Mouse (Mus musculus) liver, postnatal 0 days (tissue): ENCODE data around the gene Fcgrt. TPM values are rescaled to one million over a fixed set of nuclear protein-coding genes. Genes with fewer than 3 reads are reported as not detected.
A peak's percentile ranks its signal among the peaks of the same experiment; 100 is the strongest.

Experiments used
- ATAC-seq: fragments of 200-750 bp; cut with Nextera tagmentation; 2 replicates; pipeline ENCODE4 v1.8.0; 2017; ENCODE audit warnings: mild to moderate bottlenecking, moderate library complexity
- DNase-seq: peaks from one replicate; pipeline ENCODE4 v3.0.0-alpha.2; 2016
- H3K27ac ChIP-seq: fragments of 300-500 bp; sonication (generic); 2 replicates; pipeline ENCODE4 v1.5.1; 2014; ENCODE audit warnings: antibody characterized with exemption, moderate library complexity, mild to moderate bottlenecking, low read depth
- H3K27me3 ChIP-seq: fragments of 300-500 bp; sonication (generic); 2 replicates; pipeline ENCODE4 v1.6.1; 2014; ENCODE audit warnings: low read length, control low read depth, mixed read lengths; ENCODE audit not compliant: insufficient read depth
- H3K36me3 ChIP-seq: fragments of 300-500 bp; sonication (generic); replicated peaks from 2 replicates; pipeline ENCODE4 v1.6.1; 2014; ENCODE audit warnings: mild to moderate bottlenecking, control low read depth, low read length, moderate library complexity, mixed read lengths; ENCODE audit not compliant: insufficient read depth
- H3K4me1 ChIP-seq: fragments of 300-500 bp; sonication (generic); 2 replicates; pipeline ENCODE4 v1.6.1; 2014; ENCODE audit warnings: antibody characterized with exemption, mild to moderate bottlenecking, control low read depth; ENCODE audit not compliant: insufficient read depth
- H3K4me2 ChIP-seq: fragments of 300-500 bp; sonication (generic); 2 replicates; pipeline ENCODE4 v1.6.1; 2014; ENCODE audit warnings: low read depth, mild to moderate bottlenecking, low read length, moderate library complexity, mixed read lengths
- H3K4me3 ChIP-seq: fragments of 300-500 bp; sonication (generic); 2 replicates; pipeline ENCODE4 v1.5.1; 2014; ENCODE audit warnings: low read depth, low read length
- H3K9ac ChIP-seq: fragments of 300-500 bp; sonication (generic); replicated peaks from 2 replicates; pipeline ENCODE4 v1.6.1; 2014; ENCODE audit warnings: mild to moderate bottlenecking, moderate library complexity
- H3K9me3 ChIP-seq: fragments of 300-500 bp; sonication (generic); 2 replicates; pipeline ENCODE4 v1.6.1; 2016; ENCODE audit warnings: mild to moderate bottlenecking, control low read depth, low read length, mixed read lengths
- CTCF ChIP-seq: sonication (generic); IDR thresholded peaks from 2 replicates; pipeline ENCODE4 v1.5.1; 2016; ENCODE audit warnings: antibody characterized with exemption, low read depth
- EP300 ChIP-seq: IDR thresholded peaks from 2 replicates; pipeline ENCODE4 v1.6.1; 2016; ENCODE audit warnings: antibody characterized with exemption, low read depth, mild to moderate bottlenecking
- WGBS: fragments of 180-500 bp; shearing (Covaris S2); extraction: QIAGEN DNeasy Blood & Tissue Kit; methylation state at CpG from one replicate; pipeline ENCODE4 v1.1.7; 2014; ENCODE audit not compliant: insufficient replicate concordance; 5-methylcytosine and 5-hydroxymethylcytosine counted together
- polyA plus RNA-seq: library from polyadenylated mRNA; unstranded; fragments of >200 nt; fragmentation: Nextera tagmentation; extraction: Ambion mirVana; gene quantifications from 2 replicates; pipeline ENCODE4 v1.2.1, GENCODE M21; 2015

The Fcgrt gene
- polyA plus RNA-seq, 1 experiment from 2014 or later, result 150 TPM

DNA sequence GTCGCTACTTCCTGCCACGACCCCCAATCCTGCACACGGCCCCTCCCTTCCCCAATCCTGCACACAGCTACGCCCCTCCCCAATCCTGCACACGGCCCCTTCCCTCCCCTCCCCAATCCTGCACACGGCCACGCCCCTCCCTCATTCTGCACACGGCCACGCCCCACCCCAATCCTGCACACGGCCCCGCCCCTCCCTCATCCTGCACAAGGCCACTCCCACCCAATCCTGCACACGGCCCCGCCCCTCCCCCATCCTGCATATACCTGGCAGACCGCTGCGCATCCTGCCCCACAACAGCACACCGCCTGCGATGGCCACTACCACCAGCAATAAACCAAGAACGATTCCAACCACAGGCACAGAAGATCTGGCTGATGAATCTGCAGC lies 10.1 kb downstream of the Fcgrt start:
- TF ChIP-seq EP300, result no peak
- TF ChIP-seq CTCF, result no peak
- no peak for DNase-seq
- H3K27ac ChIP-seq, result no peak overlapping the region
- no peak overlapping the region for H3K4me3 ChIP-seq
- 40% methylated on average over 18 of the region's 18 CpGs for WGBS
- H3K9me3 ChIP-seq, result no peaks in the 10 kb centered on the region
- H3K27me3 ChIP-seq, result no peaks in the 10 kb centered on the region
- no peaks in the 10 kb centered on the region; the same call in 1 of the 2 replicates for H3K36me3 ChIP-seq
- peak; percentile 7; the same call in 1 of the 2 replicates for ATAC-seq
- peaks cover 12% of the 10 kb centered on the region; the same call in 1 of the 2 replicates for H3K4me1 ChIP-seq
- no peak overlapping the region for H3K4me2 ChIP-seq
- no peak overlapping the region for H3K9ac ChIP-seq

DNA sequence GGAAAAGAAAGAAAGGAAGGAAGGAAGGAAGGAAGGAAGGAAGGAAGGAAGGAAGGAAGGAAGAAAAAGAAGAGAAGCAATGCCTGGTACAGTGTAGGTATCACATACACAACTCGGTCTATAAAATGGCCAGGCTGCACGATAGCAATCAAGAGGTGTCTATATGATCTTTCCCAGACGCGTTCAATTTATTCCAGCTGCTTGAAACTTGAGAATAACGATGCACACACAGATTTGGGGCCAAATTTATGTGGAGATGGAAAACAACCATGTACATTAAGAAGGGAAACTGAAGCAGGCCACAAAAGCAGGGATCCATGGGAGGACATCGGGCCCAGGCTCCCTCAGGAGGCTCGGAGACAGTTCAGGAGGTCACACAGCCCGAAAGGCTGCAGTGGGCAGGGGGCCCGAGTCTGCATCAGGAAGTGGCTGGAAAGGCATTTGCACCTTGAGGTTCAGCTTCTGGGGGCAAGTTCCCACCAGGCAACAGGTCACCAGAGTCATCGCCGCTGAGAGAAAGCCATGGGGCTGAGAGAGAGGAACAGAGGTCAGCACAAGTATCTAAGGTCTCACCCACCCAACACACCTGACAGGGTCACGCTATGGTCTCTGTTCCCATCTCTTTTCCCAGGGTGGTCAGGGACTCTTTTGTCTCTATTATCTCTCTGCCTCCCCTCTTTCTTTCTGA lies 10.7 kb downstream of the Fcgrt start:
- Histone ChIP-seq H3K9me3 (no peaks in the 10 kb centered on the region), H3K27me3 (no peaks in the 10 kb centered on the region), H3K4me2 (no peak overlapping the region), H3K4me3 (no peak overlapping the region), H3K4me1 (peaks cover 12% of the 10 kb centered on the region; the same call in 1 of the 2 replicates), H3K9ac (no peak overlapping the region), H3K36me3 (no peaks in the 10 kb centered on the region; the same call in 1 of the 2 replicates), H3K27ac (no peak overlapping the region)
- ATAC-seq, result no peak
- no peak for DNase-seq
- TF ChIP-seq CTCF (no peak), EP300 (no peak)
- WGBS, result 56% methylated on average over 12 of the region's 12 CpGs

DNA sequence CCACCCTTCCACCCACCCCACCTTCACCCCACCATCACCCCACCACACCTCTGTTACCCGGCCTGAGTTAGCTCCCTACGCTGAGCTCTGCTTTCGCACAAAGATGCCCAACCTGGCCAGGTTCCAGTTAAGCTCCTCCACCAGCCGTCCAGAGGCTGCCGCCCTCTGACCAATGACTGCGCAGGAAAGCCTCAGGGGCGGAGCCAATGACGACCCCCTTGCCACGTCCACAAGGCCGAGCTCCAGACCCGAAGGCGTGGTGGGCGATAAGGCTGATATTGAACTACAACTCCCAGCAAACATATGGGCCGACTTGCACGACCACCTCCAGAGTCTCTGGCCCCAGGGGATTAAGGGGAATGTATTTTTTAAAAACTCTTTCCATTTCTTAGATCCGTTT lies 11.6 kb downstream of the Fcgrt start, which contains the start of gene Rcn3:
Rcn3 (minus strand) TSS at position 174 of the 400 bp plus-strand sequence.
- TF ChIP-seq CTCF (no peak), EP300 (no peak)
- Histone ChIP-seq H3K9me3 (no peaks in the 10 kb centered on the region), H3K9ac (peak within 1 kb of the TSS; percentile 43), H3K4me1 (peaks cover 12% of the 10 kb centered on the region; the same call in 1 of the 2 replicates), H3K36me3 (no peaks in the 10 kb centered on the region; the same call in 1 of the 2 replicates), H3K27me3 (no peaks in the 10 kb centered on the region), H3K4me2 (peak within 1 kb of the TSS; percentile 67), H3K27ac (peak within 1 kb of the TSS; percentile 2; the same call in 1 of the 2 replicates), H3K4me3 (peak within 1 kb of the TSS; percentile 31)
- ATAC-seq, result peak; percentile 63
- DNase-seq, result peak; percentile 74
- under 1% methylated on average over 16 of the region's 16 CpGs for WGBS

DNA sequence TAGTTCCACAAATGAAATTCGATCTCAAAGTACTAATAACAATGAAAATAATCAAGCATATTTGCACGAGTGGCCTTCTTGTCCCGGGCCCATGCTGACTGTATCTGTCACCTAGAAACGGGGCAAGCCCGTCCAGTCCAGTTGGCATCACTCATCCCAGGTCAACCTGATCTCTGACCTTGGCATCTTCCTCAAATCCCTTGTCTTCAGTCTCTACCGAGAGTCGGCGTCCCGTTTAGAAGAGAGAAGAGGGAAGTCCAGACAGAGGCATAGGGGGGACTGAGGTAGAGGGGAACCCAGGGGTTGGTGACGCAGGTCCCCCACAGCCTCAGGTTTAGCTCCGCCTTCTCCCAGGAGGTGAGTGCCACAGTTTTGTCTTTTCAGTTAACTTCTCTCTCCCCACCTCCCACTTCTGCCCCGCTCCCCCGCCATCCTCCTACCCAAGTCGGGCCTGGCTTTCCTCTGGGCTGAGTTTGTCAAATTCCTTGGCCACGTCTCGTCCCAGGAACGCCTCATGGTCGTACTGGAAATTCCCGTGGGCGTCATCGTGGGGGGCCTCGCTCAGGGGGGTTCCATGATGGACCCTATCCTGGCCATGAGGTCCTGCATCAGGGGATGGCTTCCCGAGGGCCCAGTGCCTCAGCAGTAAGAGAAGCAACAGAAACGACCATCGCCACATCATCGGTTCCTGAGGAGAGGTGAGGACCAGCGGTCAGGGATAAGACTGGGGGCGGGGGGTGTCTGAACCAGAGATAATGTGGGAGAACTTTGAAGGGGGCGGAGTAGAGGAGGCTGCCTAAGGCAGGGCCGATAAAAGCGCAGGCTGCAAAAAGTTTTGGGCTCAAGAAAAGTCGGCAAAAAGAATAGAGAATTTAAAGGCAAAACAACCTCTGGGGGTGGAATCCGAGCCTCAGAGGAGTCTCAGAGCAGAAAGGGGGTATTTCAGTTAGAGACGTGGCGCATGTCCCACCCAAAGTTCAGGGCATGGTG lies 12.4 kb downstream of the Fcgrt start:
- peak overlapping the region; percentile 2; the same call in 1 of the 2 replicates for H3K27ac ChIP-seq
- H3K36me3 ChIP-seq, result no peaks in the 10 kb centered on the region; the same call in 1 of the 2 replicates
- TF ChIP-seq CTCF (no peak), EP300 (no peak)
- peak; percentile 20; the same call in 1 of the 2 replicates for ATAC-seq
- 20% methylated on average over 35 of the region's 35 CpGs for WGBS
- peak overlapping the region; percentile 67 for H3K4me2 ChIP-seq
- peak overlapping the region; percentile 31 for H3K4me3 ChIP-seq
- no peaks in the 10 kb centered on the region for H3K9me3 ChIP-seq
- H3K4me1 ChIP-seq, result peaks cover 12% of the 10 kb centered on the region; the same call in 1 of the 2 replicates
- no peak for DNase-seq
- H3K9ac ChIP-seq, result peak overlapping the region; percentile 43
- no peaks in the 10 kb centered on the region for H3K27me3 ChIP-seq

GRCm38 (mm10) chr7:45090251-45090977 lies 13.2 kb downstream of the Fcgrt start:
- 63% methylated on average over 13 of the region's 13 CpGs for WGBS
- Histone ChIP-seq H3K9me3 (no peaks in the 10 kb centered on the region), H3K27ac (no peak overlapping the region), H3K9ac (0 out of 2 replicates have a peak overlapping the region, but pooled peaks have one; percentile 43), H3K36me3 (no peaks in the 10 kb centered on the region; the same call in 1 of the 2 replicates), H3K4me1 (peaks cover 12% of the 10 kb centered on the region; the same call in 1 of the 2 replicates), H3K4me2 (no peak overlapping the region), H3K4me3 (no peak overlapping the region), H3K27me3 (no peaks in the 10 kb centered on the region)
- TF ChIP-seq CTCF (no peak), EP300 (no peak)
- ATAC-seq (no peak), DNase-seq (peak; percentile 56)
